Mouse (Mus musculus): ENCODE results near the gene Ankrd55.

DNA sequence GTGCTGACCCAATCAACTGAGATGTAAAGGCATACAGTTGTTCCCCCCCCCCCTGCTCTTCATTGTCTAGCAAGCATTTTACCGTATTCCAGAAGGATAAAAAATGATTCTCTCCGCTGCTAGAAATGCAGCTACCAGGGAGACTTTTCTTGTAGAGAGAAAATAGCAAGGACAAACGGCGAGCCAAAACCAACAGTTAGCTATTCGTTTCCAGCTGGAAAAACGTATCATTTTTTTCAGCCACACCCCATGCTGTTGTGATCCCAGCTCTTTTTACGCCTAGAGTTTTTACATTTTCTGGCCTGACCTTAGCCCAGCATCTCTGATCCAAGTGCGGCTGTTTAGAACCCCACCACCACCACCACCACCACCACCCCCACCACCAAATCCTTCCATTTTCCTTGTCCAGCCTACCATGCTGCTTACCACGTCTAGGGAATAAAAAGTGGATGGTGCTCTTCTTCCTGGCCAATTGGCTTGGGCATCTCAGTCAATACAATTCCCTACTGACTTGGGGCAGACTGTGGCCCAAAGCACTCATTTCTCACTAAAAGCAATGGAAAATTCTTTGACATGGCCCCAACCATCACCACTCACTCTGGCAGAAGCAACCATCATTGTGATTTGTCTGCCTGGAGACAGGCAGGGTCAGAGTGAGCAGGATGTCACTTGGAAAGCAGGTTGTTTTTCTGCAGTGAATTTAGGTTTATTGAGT is 119.7 kb downstream of the Ankrd55 start:
- TF ChIP-seq CTCF (IDR thresholded peaks at IDR 0.05; ENCODE audit: control insufficient read depth, insufficient read depth, insufficient replicate concordance, low read depth, low read length): no peak
- TF ChIP-seq POLR2A (IDR thresholded peaks at IDR 0.05; ENCODE audit: control insufficient read depth, low read depth, low read length): no peak

Measured in testis, adult 2 months (tissue).